Mouse (Mus musculus): ENCODE results near the gene Arxes1.
"Not testable (repeated sequence)": the region's sequence is repeated elsewhere in the genome, so short reads cannot be mapped to it uniquely, and the experiment has no call there.

DNA sequence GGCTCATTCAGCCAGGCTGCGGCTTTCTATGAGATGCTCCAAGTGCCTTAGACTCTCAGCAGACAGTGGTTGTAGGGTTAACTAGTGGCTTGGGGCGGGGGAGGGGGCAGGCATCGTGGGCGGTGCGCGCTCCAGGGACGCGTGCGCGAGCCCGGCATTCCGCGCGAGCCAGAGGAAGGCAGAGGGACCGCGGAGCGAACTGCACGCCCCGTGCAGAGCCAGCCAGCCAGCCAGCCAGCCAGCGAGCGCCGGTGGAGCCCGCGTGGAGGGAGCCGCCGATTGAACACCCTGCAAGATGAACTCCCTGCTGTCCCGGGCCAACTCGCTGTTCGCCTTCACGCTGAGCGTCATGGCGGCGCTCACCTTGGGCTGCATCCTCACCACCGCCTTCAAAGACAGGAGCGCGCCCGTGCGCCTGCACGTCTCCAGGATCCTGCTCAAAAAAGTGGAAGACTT lies 39.5 kb upstream of the Arxes1 start, which contains the start of gene Arxes2:
- TF ChIP-seq POLR2A (IDR thresholded peaks at IDR 0.05; ENCODE audit: borderline replicate concordance, low read depth, low read length); CTCF (IDR thresholded peaks at IDR 0.05; ENCODE audit: low read depth, low read length): not testable (repeated sequence)
